Mouse (Mus musculus) intestine, embryonic 14.5 days (tissue): Measurements from ENCODE around the gene Specc1. TPM values are rescaled to one million over a fixed set of nuclear protein-coding genes. Genes with fewer than 3 reads are reported as not detected.

ENCODE experiments used
- ATAC-seq: fragments of 200-750 bp; cut with Nextera tagmentation; replicated peaks from 2 replicates; pipeline ENCODE4 v1.8.0; 2017; ENCODE audit warnings: low read depth, moderate number of reproducible peaks, moderate TSS enrichment, moderate library complexity; ENCODE audit not compliant: low FRiP score, low TSS enrichment
- DNase-seq: peaks from one replicate; pipeline ENCODE4 v3.0.0-alpha.2; 2018; ENCODE audit warnings: low spot score
- H3K27ac ChIP-seq: fragments of 300-500 bp; sonication (generic); 2 replicates; pipeline ENCODE4 v1.5.1; 2014; ENCODE audit warnings: low read depth, mild to moderate bottlenecking, control low read depth
- H3K27me3 ChIP-seq: fragments of 300-500 bp; sonication (generic); replicated peaks from 2 replicates; pipeline ENCODE4 v1.6.1; 2014; ENCODE audit warnings: low read length, control low read depth; ENCODE audit not compliant: control insufficient read depth, insufficient read depth
- H3K36me3 ChIP-seq: fragments of 300-500 bp; sonication (generic); 2 replicates; pipeline ENCODE4 v1.6.1; 2014; ENCODE audit warnings: low read length, control low read depth; ENCODE audit not compliant: control insufficient read depth, insufficient read depth
- H3K4me1 ChIP-seq: fragments of 300-500 bp; sonication (generic); replicated peaks from 2 replicates; pipeline ENCODE4 v1.6.1; 2014; ENCODE audit warnings: low read length, control low read depth, mixed read lengths; ENCODE audit not compliant: control insufficient read depth, insufficient read depth
- H3K4me2 ChIP-seq: fragments of 300-500 bp; sonication (generic); 2 replicates; pipeline ENCODE4 v1.6.1; 2014; ENCODE audit warnings: low read length
- H3K4me3 ChIP-seq: fragments of 300-500 bp; sonication (generic); 2 replicates; pipeline ENCODE4 v1.5.1; 2014; ENCODE audit warnings: low read depth, low read length, control low read depth, mixed read lengths
- H3K9ac ChIP-seq: fragments of 300-500 bp; sonication (generic); 2 replicates; pipeline ENCODE4 v1.6.1; 2014; ENCODE audit warnings: mild to moderate bottlenecking, low read length
- H3K9me3 ChIP-seq: fragments of 300-500 bp; sonication (generic); 2 replicates; pipeline ENCODE4 v1.6.1; 2016; ENCODE audit warnings: low read length, control low read depth; ENCODE audit not compliant: control insufficient read depth
- WGBS: fragments of 180-500 bp; shearing (Covaris S2); extraction: QIAGEN DNeasy Blood & Tissue Kit; methylation state at CpG from one replicate; pipeline ENCODE4 v1.1.7; 2014; 5-methylcytosine and 5-hydroxymethylcytosine counted together
- polyA plus RNA-seq: library from polyadenylated mRNA; unstranded; fragments of >200 nt; fragmentation: Nextera tagmentation; extraction: Ambion mirVana; gene quantifications from 2 replicates; pipeline ENCODE4 v1.2.1, GENCODE M21; 2014

The Specc1 gene
- polyA plus RNA-seq, 1 experiment from 2014 or later: 10.5 TPM

- H3K4me3 ChIP-seq: no peak overlapping the region
- H3K27ac ChIP-seq: no peak overlapping the region
- H3K4me1 ChIP-seq: no peaks in the 10 kb centered on the region
- H3K9ac ChIP-seq: no peak overlapping the region
- H3K27me3 ChIP-seq: no peaks in the 10 kb centered on the region
- H3K36me3 ChIP-seq: no peaks in the 10 kb centered on the region
- H3K4me2 ChIP-seq: no peak overlapping the region
- WGBS: 84% methylated on average over 8 of the region's 8 CpGs
- DNase-seq (no peak), ATAC-seq (no peak)
- H3K9me3 ChIP-seq: 0 out of 2 replicates have a peak, but pooled peaks cover 7% of the 10 kb centered on the region
Observed at GRCm38 (mm10) chr11:62243871-62244270, 287.3 kb downstream of the Specc1 start.

DNA sequence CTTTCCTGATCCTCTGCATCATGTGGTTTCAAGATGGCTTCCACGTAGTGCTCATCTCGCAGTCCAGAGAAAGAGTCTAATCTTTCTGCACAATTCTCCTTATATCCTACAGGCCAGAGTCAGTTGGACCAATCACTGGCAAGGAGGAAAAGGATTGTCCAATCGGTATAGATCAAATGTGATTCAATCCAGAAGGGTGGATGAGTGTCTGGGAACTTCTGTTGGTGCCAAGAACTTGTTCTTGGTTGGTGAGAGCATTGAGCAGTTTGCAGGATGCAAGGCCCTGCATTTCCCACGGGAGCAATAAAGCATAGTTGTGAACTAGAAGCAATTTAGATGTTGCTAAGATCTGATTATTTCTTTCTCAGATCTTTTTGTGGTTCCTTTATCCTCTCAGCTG lies 287.9 kb downstream of the Specc1 start:
- 0 out of 2 replicates have a peak, but pooled peaks cover 7% of the 10 kb centered on the region for H3K9me3 ChIP-seq
- H3K36me3 ChIP-seq: no peaks in the 10 kb centered on the region
- WGBS: 85% methylated on average over 4 of the region's 4 CpGs
- H3K4me2 ChIP-seq: no peak overlapping the region
- no peak for ATAC-seq
- H3K4me3 ChIP-seq: no peak overlapping the region
- no peak overlapping the region for H3K9ac ChIP-seq
- peaks cover 2% of the 10 kb centered on the region; the same call in 1 of the 2 replicates for H3K27me3 ChIP-seq
- DNase-seq: no peak
- no peak overlapping the region for H3K27ac ChIP-seq
- peaks cover 3% of the 10 kb centered on the region; the same call in 1 of the 2 replicates for H3K4me1 ChIP-seq

DNA sequence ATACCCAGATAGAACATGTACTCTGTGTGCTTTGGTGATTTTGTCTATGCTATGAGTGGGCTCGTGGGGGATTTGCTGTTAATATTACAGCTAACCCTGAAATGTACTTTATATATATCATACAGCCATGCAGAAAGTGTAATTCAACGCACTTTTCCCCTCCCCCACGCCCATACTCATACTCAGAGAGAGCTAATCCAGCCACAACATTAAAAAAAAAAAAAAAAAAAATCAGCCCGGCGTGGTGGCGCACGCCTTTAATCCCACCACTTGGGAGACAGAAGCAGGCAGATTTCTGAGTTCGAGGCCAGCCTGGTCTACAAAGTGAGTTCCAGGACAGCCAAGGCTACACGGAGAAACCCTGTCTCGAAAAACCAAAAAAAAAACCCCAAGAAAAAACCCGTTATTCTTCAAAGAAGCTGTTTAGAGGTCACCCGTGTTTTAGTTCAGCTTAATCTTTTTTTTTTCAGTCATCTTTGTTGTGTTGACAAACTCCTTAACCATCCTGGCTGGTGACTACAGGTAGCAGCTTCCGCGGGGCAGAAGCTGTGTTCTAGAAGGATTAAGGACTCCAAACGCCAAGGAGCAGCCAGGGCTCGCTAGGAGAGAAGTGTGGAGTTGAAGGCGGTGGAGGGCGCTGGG lies 291.3 kb downstream of the Specc1 start:
- H3K9ac ChIP-seq: 0 out of 2 replicates have a peak overlapping the region, but pooled peaks have one; percentile 27
- WGBS: 38% methylated on average over 18 of the region's 18 CpGs
- H3K27me3 ChIP-seq: peaks cover 17% of the 10 kb centered on the region

GRCm38 (mm10) chr11:62248401-62249244 lies 292.1 kb downstream of the Specc1 start, which contains the start of gene Adora2b:
Gene Adora2b (plus strand): TSS chr11:62248984.
- DNase-seq: peak; percentile 91
- Histone ChIP-seq H3K4me3 (peak within 1 kb of the TSS; percentile 59), H3K27ac (0 out of 2 replicates have a peak within 1 kb of the TSS, but pooled peaks have one; percentile 28), H3K9ac (peak within 1 kb of the TSS; percentile 27), H3K4me1 (peaks cover 19% of the 10 kb centered on the region), H3K4me2 (peak within 1 kb of the TSS; percentile 85), H3K27me3 (peaks cover 17% of the 10 kb centered on the region), H3K36me3 (no peaks in the 10 kb centered on the region), H3K9me3 (0 out of 2 replicates have a peak, but pooled peaks cover 7% of the 10 kb centered on the region)
- peak; percentile 91 for ATAC-seq
- under 1% methylated on average over 69 of the region's 69 CpGs for WGBS

More for the DNA sequence above, 291.3 kb downstream of the Specc1 start:
- DNase-seq (no peak), ATAC-seq (no peak)
- H3K4me3 ChIP-seq: peak overlapping the region; percentile 59
- no peaks in the 10 kb centered on the region for H3K36me3 ChIP-seq
- no peak overlapping the region for H3K27ac ChIP-seq
- H3K9me3 ChIP-seq: 0 out of 2 replicates have a peak, but pooled peaks cover 7% of the 10 kb centered on the region
- H3K4me2 ChIP-seq: peak overlapping the region; percentile 85
- peaks cover 19% of the 10 kb centered on the region for H3K4me1 ChIP-seq

DNA sequence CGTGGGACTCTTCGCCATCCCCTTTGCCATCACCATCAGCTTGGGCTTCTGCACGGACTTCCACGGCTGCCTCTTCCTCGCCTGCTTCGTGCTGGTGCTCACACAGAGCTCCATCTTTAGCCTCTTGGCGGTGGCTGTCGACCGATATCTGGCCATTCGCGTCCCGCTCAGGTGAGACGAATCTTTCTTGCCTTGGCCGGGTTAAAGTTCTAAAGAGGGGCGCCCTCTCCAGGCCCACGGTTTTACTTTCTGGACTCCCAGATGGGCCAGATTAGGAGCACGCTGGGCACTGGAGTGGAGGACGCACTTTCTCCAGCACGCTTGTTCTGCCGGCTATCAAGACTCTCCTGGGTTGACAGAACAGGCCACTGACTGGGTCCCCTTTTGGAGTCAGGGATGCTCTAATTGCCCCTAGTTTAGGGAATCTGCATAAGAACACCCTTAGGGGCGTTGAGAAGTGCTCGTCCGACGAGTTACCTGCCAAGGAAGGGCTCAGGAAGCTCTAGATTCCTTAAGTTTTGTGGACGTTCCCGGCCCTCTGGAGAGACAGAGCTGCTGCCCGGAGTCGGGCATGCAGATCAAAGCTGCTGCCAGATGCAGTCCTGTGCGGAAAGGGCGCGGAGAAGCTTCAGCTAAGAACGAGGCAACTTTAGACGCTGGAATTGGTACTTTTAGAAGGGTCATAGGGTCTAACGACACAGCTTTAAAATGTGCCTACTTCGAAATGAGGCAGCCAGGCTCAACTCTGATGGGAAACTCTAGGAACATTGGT lies 292.9 kb downstream of the Specc1 start:
- 5% methylated on average over 35 of the region's 35 CpGs for WGBS
- DNase-seq: no peak
- H3K4me2 ChIP-seq: peak overlapping the region; percentile 85
- ATAC-seq: peak; percentile 44
- H3K4me3 ChIP-seq: peak overlapping the region; percentile 59
- peaks cover 19% of the 10 kb centered on the region for H3K4me1 ChIP-seq
- H3K9me3 ChIP-seq: 0 out of 2 replicates have a peak, but pooled peaks cover 7% of the 10 kb centered on the region
- peaks cover 17% of the 10 kb centered on the region for H3K27me3 ChIP-seq
- H3K36me3 ChIP-seq: no peaks in the 10 kb centered on the region
- H3K9ac ChIP-seq: peak overlapping the region; percentile 27
- H3K27ac ChIP-seq: no peak overlapping the region

GRCm38 (mm10) chr11:62251047-62251446 lies 294.5 kb downstream of the Specc1 start:
- H3K9me3 ChIP-seq: no peaks in the 10 kb centered on the region
- H3K27ac ChIP-seq: no peak overlapping the region
- ATAC-seq (no peak), DNase-seq (no peak)
- H3K36me3 ChIP-seq: no peaks in the 10 kb centered on the region
- H3K27me3 ChIP-seq: peaks cover 17% of the 10 kb centered on the region
- no peak overlapping the region for H3K9ac ChIP-seq
- WGBS: 46% methylated on average over 11 of the region's 11 CpGs
- peak overlapping the region; percentile 29 for H3K4me2 ChIP-seq
- peaks cover 19% of the 10 kb centered on the region for H3K4me1 ChIP-seq
- no peak overlapping the region for H3K4me3 ChIP-seq

DNA sequence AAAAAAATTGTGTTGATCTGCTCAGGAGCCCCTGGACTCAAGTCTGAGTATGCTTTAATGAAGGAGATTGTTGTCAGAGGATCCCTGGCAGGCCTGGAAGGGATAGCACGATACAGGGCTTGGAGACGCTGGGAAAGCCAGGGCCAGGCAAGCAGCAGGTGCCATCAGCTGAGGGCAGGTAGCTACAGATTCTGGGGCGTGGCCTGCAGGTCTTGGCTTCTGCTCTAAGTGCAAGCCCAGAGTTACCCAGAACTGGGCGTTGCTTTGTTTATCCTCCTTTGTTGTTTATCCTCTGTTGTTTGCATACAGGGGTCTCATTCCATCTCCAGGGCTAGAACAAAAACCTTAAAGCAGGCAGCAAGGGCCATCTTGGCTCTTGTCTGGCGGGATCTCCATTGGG lies 296.8 kb downstream of the Specc1 start:
- no peaks in the 10 kb centered on the region for H3K9me3 ChIP-seq
- no peak overlapping the region for H3K27ac ChIP-seq
- DNase-seq (no peak), ATAC-seq (no peak)
- peaks cover 19% of the 10 kb centered on the region for H3K4me1 ChIP-seq
- H3K27me3 ChIP-seq: peaks cover 17% of the 10 kb centered on the region
- H3K36me3 ChIP-seq: no peaks in the 10 kb centered on the region
- H3K4me2 ChIP-seq: no peak overlapping the region
- H3K4me3 ChIP-seq: no peak overlapping the region
- H3K9ac ChIP-seq: no peak overlapping the region
- WGBS: 63% methylated on average over 5 of the region's 5 CpGs

GRCm38 (mm10) chr11:62259214-62259613 lies 302.7 kb downstream of the Specc1 start:
- H3K9ac ChIP-seq: no peak overlapping the region
- H3K36me3 ChIP-seq: no peaks in the 10 kb centered on the region
- ATAC-seq: no peak
- no peak overlapping the region for H3K27ac ChIP-seq
- no peaks in the 10 kb centered on the region for H3K27me3 ChIP-seq
- H3K4me3 ChIP-seq: no peak overlapping the region
- H3K4me2 ChIP-seq: no peak overlapping the region
- H3K9me3 ChIP-seq: no peaks in the 10 kb centered on the region
- 52% methylated on average over 5 of the region's 5 CpGs for WGBS
- no peak for DNase-seq
- 0 out of 2 replicates have a peak, but pooled peaks cover 5% of the 10 kb centered on the region for H3K4me1 ChIP-seq
